Mouse (Mus musculus): ENCODE measurements around the gene Capza1. TPM values are rescaled to one million over a fixed set of nuclear protein-coding genes. Genes with fewer than 3 reads are reported as not detected.
"Not testable (repeated sequence)": the region's sequence is repeated elsewhere in the genome, so short reads cannot be mapped to it uniquely, and the experiment has no call there.

Gene Capza1
- total RNA-seq, 2 experiments from 2014 or later, result 85.2 to 91.6 TPM

DNA sequence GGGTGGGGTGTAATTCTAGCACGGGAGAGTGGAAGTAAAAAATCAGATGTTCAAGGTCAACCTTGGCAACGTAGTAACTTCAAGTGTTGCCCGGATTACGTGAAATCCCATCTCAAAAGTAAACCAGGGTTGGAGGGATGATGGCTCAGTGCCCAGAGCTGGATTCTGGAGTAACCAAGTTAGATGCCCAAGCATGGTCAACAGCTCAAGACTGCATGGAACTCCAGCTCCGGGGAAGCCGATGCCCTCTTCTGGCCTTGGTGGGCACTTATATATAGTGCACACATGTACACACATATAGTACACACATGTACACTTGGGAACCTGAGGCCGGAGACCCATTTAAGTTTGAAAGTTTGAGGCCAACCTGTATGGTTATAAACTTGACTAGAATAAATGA is 48.2 kb downstream of the Capza1 start:
- DNase-seq, result no peak

DNA sequence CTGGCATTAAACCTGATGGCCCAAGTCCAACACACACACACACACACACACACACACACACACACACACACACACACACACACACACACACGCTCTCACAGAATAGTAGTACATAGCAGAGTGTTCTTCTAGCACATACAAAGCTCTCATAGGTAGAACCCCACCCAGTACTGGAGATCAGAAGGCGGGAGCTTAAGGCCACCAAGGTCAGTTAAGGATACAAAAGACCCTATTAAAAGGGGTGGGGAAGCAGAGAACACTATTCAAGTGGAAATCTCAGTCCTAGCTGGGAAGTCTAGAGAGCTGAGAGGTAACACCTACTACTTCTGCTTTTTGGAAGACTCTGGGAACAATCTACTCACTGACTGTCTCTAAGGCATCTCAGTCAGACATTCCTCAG is 49.0 kb downstream of the Capza1 start:
- DNase-seq, result no peak

DNA sequence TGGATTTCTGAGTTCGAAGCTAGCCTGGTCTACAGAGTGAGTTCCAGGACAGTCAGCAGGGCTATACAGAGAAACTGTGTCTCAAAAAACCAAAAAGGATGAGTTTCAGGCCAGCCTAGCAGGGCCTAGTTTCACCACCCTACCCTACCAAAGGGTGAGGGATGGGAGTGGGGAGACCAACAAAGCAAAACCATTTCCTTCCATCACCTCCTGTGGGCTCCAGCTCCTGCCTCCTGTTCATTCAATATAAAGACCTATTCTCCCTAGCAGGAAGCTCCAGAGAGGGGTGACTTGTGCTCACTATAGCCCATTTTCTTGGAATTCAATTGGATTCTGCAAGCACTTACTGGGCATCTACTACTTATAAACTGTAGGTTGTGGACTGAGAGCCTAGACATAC is 49.6 kb downstream of the Capza1 start:
- DNase-seq, result no peak

DNA sequence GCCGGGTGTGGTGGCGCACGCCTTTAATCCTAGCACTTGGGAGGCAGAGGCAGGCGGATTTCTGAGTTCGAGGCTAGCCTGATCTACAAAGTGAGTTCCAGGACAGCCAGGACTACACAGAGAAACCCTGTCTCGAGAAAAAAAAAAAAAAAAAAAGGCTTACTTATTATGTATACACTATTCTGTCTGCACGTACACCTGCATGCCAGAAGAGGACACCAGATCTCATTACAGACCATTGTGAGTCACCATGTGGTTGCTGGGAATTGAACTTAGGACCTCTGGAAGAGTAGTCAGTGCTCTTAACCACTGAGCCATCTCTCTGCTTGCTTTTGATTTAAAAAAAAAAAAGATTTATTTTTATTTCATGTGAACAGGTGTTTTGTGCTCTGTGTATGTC is 51.1 kb downstream of the Capza1 start:
- not testable (repeated sequence) for DNase-seq

DNA sequence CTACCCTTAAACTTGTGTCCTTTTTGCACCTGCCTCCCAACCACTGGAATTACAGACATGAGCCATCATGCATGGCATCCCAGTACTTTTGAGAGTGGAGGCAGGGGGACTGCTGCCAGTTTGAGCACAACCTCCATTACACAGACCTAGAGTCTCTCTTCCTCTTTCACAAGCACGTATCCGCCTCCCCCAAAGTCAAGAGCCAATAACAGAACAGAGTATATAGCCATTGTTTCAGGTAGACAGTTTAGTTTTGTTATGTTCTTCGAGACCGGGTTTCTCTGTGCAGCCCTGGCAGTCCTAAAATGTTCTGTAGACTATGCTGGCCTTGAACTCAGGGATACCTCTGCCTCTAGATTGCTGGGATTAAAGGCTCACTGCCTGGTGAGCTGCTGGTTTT is 52.1 kb downstream of the Capza1 start:
- DNase-seq, result no peak

DNA sequence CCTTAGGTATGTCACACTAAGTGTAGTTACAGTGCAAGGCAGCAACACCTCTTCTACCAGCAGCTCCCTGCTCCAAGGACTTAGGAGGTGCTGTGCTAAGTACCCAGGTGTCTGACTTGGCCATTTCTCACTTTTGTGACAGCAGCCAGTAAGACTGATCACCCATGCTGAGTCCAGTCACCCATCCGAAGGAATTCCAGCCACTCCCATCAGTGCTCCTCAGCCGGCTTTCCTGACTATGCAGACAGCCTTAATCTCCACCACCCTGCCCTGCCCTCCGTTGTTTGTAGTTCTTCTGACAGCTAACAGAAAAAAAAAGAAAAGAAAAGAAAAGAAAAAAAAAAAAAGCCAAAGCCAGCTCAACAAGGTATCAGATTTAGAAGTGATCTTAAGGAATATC is 52.6 kb downstream of the Capza1 start:
- DNase-seq, result no peak

DNA sequence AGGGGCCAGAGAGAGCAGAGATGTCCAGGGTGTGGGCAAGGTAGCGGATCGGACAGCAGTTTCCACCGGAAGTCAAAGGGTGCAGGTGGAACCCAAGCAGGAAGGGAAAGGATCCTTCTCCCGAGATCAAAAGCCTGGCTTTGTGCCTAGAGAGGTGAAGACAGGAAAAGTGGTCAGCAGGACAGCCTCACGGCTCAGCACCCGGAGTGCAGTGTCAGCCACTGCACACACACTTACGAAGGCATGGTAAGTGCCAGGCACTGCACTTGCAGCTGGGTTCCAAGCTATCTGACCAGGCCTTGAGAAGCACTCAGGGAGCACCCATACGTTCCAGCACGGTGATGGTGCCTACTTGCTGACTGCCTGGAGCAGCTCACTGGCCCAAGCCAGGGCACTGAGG is 58.8 kb downstream of the Capza1 start:
- peak; percentile 66 for DNase-seq

DNA sequence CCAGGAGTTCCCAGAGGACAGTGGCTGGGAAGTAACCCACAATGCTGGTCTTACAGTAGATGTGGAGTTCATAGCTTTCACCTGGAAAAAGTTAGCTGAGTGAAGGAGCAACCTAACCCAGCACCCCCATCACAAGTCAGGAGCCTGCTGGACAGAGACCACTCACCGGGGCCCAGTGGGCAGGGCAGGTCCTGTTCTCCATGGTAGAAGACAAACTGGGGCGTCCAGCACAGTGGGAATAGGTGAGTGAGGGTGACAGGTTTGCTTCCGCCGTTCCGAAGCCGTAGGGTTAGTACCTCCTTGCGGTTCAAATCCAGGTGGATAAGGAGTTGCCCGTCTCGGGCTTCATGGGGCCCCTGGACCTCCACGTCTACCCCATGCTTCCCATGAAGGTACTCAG is 60.0 kb downstream of the Capza1 start:
- DNase-seq, result no peak

DNA sequence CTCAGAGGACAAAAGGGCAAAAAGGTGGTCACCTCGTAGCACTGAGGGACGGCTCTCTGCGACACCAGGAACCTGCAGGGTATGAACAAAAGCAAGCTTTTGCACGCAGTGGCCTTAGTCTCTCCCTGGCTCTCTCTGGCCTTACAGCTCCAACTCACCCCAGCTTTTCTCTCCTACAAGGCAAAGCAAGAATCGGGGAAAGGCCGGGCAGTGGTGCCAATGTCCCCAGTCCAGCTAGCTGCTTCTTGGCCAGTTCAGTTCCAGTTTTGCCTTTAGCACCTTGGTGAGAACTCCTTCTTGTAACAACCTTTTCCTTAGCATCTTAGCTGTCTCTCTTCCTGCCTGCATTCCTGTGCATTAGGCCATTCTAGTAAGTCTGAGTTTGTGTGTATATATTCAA is 62.8 kb downstream of the Capza1 start:
- no peak for DNase-seq

DNA sequence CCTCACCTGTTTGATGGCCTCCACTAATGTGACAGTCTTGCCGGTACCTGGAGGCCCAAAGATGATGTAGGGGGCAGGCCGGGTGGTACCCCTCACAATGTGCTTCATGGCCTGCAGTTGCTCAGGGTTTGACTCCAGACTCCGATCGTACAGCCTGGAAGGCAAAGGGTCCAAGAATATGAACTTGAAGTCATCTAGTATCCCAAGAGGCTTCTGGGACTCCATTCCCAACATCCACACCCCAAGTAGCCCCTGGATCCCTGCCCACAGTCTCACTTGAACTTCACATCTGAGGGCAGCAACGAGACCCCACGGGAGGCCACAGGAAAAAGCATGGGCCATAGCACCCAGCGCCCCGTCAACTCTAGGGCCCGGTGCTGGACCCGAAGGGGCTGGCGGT is 63.6 kb downstream of the Capza1 start:
- peak; percentile 2 for DNase-seq

DNA sequence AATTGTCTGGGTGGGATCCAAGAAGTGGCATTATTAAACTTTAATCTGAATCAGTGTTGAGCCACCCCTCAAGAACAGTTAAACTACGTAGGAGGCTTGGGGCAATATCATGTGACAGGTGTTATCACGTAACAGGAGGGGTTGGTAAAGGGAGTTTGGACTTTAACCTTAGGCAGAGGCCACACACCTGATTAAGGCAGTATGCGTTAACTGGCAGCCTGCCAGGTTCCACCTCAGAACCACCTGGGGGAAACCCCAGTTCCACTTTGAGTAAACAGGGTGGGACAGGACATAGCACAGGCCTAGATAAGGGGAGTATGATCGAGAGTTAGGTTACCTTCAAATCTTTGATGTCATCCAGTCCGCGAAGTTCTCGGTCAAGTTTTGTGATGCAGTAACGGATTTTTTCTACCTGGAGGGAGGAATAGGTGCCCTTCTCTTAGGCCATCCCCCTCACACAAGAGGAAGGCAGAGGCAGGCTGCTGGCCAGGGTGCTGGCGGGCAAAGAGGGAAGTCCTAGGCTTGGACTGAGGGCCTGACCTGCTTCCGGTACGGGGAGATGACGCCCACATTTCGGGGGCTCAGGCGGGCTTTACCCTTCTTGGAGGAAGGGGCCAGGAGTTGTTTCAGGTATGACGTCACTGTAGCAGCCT is 67.7 kb downstream of the Capza1 start:
- DNase-seq, result no peak

DNA sequence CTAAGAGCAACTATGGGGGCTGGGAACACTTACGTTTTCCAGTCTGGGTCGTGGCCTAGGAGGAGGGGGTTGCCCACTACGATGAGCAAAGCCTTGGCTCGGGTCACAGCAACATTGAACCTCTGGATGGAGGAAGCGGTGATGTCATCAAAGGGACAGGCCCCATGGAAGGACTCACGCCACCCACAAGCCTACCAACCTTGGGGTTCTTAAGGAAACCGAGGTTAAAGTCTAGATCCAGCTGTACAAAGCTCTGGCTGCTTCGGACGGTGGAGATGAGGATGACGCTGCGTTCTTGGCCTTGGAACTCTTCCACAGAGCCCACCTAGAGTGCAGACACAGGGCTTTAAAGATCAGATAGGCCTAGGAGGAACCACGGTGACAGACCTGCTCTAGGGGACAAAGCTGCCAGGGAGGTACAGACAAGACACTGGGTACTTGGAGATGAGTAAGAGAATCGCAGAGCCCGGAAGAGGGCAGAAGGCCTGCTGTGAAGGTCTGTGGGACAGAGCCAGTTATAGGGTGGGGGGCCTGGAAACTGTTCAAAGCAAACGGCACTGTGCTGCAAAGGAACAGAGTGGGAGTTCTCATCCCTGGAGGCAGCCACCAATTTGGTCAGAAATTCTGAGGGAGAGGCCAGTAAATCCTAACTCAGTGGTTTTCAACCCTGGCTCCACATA is 68.5 kb downstream of the Capza1 start:
- no peak for DNase-seq

DNA sequence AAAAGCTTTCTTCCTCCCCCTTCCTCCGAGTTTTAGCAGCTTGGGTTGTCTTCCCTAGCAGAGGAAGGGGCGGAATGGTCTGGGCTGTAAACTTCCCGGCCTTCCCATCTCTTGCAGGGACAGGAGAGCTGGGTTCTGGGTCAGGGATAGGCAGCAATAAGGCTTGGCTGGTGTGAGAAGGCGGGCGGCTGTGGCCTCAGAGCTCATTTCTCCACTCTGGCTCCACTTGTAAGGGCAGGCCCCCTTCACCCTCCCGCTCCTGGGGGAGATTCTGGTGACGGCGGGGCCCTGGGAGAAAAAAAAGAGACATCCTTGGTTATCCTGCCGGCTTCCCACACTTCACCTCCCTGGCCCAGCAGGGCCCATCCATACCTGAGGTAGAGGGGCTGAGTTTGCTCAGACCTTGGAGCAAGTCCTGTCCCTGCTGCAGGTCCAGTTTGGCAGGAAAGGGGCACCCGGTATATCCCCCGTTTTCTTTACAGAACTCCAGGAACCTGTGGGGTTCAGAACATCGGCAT is 69.3 kb downstream of the Capza1 start:
- no peak for DNase-seq

DNA sequence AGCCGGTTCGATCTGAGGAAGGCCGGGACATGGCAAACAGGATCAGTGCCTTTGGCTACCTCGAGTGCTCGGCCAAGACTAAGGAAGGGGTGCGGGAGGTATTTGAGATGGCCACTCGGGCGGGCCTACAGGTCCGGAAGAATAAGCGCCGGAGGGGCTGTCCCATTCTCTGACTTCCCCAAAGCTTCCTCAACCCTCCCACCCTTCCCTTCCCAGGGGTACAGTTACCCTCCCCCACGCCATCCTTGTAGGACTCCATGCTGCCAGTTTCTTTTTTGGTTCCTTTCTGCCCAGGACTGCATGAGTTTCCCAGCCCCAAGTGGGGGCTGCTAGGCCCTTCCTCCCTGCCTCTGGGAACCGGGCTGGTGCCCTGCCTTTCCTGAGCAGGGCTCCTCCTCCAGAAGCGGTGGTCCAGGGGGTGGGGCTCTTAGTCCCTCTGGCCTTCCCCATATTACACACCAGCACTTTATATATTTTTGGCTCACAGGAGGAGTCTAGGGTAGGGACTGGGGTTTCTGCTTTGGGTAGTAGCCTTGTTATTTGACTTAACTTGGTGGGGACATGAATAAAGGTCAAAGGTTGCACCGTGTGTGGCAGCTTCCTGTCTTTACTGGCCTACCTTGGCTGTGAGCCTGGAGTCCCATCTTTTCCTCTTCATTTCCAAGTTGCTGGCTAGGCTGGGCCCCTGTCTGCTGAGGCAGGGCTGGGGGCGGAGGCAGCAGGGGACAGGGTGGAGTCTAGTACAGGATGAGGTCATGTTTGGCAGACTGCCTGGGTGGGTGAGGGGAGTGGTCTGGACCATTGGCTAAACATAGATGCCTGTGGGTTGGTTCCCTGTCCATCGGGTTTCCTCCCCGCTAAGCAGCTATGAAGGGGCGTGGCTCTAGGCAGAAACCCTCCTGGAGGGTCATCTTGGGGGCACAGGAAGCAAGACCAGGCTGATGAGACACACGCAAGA is 70.2 kb downstream of the Capza1 start:
- DNase-seq, result peak; percentile 100

DNA sequence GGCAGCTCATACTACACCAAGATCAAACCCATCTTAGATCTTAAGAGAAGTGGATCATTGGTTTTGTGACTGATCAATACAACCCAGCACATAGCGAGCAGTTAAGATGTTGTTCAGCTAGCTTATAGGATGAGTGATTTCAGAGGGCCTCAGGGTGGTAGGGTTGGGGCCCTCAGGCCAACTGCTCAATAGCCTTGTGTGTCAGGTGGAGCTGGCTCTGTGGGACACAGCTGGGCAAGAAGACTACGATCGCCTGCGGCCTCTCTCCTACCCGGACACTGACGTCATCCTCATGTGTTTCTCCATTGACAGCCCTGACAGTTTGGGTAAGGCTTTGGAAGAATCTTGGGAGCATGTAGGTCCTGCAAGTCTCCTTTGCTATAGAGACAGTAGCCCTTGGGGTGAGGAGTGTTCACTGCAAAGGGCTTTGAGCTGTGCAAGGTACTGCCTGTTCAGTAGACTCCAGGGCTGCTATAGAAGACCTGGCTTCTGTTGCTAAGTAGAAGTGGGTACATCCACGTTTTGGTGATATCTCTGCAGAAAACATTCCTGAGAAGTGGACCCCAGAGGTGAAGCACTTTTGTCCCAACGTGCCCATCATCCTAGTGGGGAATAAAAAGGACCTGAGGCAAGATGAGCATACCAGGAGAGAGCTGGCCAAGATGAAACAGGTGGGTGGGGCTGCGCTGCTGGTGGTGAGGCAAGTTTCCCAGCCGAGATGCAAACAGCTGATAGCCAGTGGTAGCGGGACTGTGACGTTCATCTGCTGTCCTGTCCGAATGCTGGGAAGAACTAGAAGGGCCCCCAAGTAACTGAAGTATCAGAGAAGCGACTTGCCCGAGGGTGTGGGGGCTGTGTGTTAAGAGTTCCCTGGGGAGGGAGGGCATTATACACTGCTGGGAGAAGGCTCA is 71.7 kb downstream of the Capza1 start:
- no peak for DNase-seq

DNA sequence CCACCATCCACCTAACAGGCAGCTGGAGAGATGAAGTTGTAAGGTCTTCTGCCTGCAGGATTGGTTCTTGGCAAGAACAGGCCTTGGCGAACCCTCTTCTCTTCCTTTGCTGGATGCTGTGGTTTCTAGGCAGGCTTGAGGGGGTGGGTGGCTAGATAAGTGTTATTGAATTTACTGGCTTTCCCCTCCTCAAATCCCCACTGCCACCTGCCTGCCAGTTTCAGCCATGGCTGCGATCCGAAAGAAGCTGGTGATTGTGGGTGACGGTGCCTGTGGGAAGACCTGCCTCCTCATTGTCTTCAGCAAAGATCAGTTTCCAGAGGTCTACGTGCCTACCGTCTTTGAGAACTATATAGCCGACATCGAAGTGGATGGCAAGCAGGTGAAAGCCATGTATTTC is 72.6 kb downstream of the Capza1 start:
- no peak for DNase-seq

DNA sequence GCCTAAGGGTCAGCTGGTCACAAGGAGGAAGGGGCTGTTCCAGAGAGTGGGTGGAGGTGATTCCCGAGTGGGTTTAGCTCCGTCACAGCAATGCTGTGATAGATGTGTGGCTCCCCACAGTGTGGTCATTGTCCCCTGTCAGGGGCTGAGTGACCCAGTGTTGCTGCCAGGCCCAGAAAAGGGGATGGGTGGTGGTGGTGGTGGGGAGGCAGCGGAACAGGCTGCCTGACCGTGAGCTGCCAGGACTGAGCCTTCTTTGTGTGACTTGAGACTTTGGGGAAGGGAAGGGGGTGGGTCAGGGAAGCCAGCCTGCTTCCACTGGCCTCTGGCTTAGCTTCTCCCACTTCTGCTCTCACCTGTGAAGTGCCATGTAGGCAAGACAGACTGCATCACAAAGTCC is 73.3 kb downstream of the Capza1 start:
- no peak for DNase-seq

DNA sequence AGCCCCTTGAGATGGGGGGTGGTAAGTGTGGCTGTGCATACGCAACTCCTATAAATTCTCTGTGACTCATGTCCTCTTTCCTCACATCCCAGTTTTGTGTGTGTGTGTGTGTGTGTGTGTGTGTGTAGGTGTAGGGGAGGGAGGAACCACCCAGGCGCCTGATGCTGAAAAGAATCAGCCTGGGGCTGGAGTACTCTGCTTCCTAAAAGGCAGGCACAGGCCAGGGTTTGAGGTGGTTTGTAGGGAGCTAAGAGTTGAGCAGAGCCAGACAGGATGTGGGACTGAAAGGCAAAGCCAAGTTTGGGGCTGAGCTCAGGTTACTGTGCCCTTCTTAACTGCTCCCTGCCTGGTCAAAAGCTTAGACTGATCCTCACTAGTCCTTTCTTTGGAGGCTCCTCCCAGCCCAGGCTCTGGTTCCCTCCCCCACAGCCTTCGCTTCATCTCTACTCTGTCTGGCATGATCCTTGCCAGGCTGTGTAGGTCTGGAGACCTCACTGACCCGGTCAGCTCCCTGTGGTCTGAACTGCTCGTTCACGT is 73.8 kb downstream of the Capza1 start:
- DNase-seq, result peak; percentile 65

DNA sequence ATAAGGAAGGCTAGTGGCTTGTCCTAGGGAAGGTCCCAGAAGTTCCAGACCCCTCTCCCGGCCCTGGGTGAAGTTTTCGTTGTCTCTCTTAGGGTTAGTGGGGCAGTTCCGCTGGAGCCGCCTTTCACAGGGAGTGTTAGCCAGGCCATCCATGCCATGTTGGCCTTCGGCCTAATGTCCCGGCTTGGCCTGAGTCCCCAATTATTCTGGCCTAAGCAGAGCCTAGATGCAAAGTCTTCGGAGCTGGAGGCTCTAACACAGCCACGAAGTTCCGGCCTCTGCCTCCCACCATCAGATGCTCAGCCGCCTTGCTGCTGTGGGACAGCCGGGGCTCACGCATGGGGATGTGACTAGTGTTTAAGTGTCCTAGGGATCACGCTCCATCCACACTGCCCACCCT is 74.5 kb downstream of the Capza1 start:
- DNase-seq, result peak; percentile 66

DNA sequence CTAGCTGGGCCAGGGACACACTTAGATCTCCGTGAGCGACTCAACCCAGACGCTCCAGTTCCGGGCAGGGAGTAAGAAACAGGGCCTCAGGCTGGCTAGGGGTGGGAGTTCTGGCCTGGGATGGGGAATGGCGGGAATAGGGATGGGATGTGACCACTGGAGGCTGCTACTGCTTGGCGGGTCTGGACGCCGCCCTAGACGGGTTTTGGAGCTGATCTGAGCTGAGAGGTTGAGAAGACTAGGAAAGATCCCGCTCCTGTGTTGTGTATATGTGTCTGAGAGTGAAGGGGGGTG is 75.0 kb downstream of the Capza1 start:
- peak; percentile 46 for DNase-seq

DNA sequence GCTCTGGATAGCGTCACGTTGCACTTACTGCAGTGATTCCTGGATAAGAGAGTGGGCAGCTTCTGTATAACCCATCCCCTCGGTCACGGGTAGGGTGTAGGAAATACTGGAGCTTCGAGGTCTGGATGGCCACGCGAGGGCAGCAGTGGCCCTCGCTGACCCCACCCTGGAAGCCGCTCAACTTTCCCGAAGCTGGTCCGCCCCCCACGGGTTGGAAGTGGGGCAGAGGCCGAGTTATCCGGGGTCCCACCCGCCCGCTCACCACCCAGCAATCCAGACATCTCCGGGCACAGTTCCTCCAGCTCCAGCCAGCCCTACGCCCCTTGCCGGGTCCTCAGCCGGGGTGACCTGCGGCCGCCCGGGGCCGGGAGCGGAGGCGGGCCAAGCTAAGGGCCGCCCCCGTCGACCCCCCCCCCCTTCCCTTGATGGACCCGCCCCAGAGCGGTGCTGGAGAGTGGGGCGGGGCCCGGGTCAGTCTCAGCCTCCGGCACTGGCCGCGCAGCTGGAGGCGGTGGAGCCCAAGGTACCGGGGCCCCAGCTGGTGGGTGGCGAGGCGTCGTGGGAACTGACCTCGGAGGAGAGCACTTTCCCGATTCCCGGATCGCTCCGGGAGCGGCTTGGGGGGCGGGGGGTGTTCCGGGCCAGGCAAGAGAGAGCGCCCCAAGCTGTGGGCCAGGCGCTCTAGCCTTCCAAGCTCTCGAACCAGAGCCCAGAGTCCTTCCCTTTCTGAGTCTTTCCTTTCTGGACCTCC is 75.6 kb downstream of the Capza1 start:
- DNase-seq, result peak; percentile 92

All from heart, postnatal 4 days (tissue).